Mouse (Mus musculus) liver, adult 2 months (tissue): ENCODE results near the gene Rprd1b. TPM values are rescaled to one million over a fixed set of nuclear protein-coding genes. Genes with fewer than 3 reads are reported as not detected.

Source experiments
- DNase-seq: peaks from one replicate; pipeline ENCODE4 v3.0.0-alpha.2; 2011; ENCODE audit warnings: low read depth, low spot score; ENCODE audit errors: extremely low read depth
- H3K27ac ChIP-seq: fragments of 200-500 bp; replicated peaks from 2 replicates; pipeline ENCODE4 v1.5.1; 2012; ENCODE audit warnings: low read depth, mild to moderate bottlenecking, control low read depth, inconsistent platforms, low read length; ENCODE audit not compliant: insufficient read depth
- H3K27me3 ChIP-seq: fragments of 200-500 bp; 2 replicates; pipeline ENCODE4 v1.6.1; 2012; ENCODE audit warnings: mild to moderate bottlenecking, moderate library complexity, low read length, inconsistent platforms; ENCODE audit not compliant: control insufficient read depth, insufficient read depth
- H3K36me3 ChIP-seq: fragments of 200-500 bp; 2 replicates; pipeline ENCODE4 v1.6.1; 2012; ENCODE audit warnings: low read length, inconsistent platforms; ENCODE audit not compliant: control insufficient read depth, insufficient read depth
- H3K4me1 ChIP-seq: fragments of 200-500 bp; 2 replicates; pipeline ENCODE4 v1.6.1; 2011; ENCODE audit warnings: low read length; ENCODE audit not compliant: control insufficient read depth, insufficient read depth
- H3K4me3 ChIP-seq: fragments of 200-500 bp; 2 replicates; pipeline ENCODE4 v1.5.1; 2011; ENCODE audit warnings: low read depth, mild to moderate bottlenecking, control low read depth, low read length, moderate library complexity; ENCODE audit not compliant: insufficient read depth
- H3K79me2 ChIP-seq: fragments of 200-500 bp; 2 replicates; pipeline ENCODE4 v1.6.1; 2012; ENCODE audit warnings: inconsistent platforms, mild to moderate bottlenecking, low read length, moderate library complexity; ENCODE audit not compliant: control insufficient read depth, insufficient read depth
- H3K9ac ChIP-seq: fragments of 200-500 bp; 2 replicates; pipeline ENCODE4 v1.6.1; 2012; ENCODE audit warnings: low read depth, mild to moderate bottlenecking, control low read depth, inconsistent platforms, low read length
- CTCF ChIP-seq: fragments of 200-500 bp; IDR thresholded peaks from 2 replicates; pipeline ENCODE4 v1.5.1; 2011; ENCODE audit warnings: low read depth, low read length, control low read depth
- POLR2A ChIP-seq: fragments of 200-500 bp; IDR thresholded peaks from 2 replicates; pipeline ENCODE4 v1.6.1; 2011; ENCODE audit warnings: low read length, control low read depth; ENCODE audit not compliant: insufficient read depth; ENCODE audit errors: extremely low read depth
- whole genome bisulfite sequencing: fragments of 180-500 bp; shearing (Covaris S2); methylation state at CpG from one replicate; pipeline ENCODE4 v1.1.7; 2018; 5-methylcytosine and 5-hydroxymethylcytosine counted together
- polyA plus RNA-seq: library from polyadenylated mRNA; depleted of rRNA; stranded (reverse); fragments of >200 nt; gene quantifications from 2 replicates; pipeline ENCODE4 v1.2.3, GENCODE M21; 2012; rRNA removed
- total RNA-seq: library from RNA; depleted of rRNA; stranded (reverse); fragments of >200 nt; gene quantifications from 2 replicates; pipeline ENCODE4 v1.2.3, GENCODE M21; 2014; rRNA removed

Gene Rprd1b
- total and polyA plus RNA-seq, 2 experiments: 6.8 to 14.2 TPM

DNA sequence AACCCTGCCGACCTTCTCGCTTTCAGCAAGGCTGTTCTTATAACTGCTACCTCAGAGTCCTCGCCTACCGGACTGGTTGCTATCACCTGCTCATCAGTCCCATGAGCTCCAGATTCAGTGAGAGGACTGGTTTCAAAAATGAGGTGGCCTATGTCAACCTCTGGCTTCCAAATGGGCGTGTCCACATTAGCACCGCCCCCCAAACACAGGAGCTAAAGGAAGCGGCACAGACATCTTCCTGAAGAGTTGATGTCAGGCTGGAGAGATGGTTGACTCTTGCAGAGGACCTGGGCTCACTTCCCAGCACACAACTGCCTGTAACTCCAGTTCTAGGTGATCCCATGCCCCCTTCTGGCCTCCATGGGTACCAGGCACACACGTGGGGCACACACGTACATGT lies 148.5 kb downstream of the Rprd1b start:
- H3K27ac ChIP-seq: no peak overlapping the region
- peaks cover 18% of the 10 kb centered on the region for H3K4me1 ChIP-seq
- no peak overlapping the region for H3K9ac ChIP-seq
- H3K27me3 ChIP-seq: no peaks in the 10 kb centered on the region
- H3K36me3 ChIP-seq: no peaks in the 10 kb centered on the region
- no peaks in the 10 kb centered on the region for H3K79me2 ChIP-seq
- no peak overlapping the region for H3K4me3 ChIP-seq
- 90% methylated on average over 9 of the region's 9 CpGs for WGBS
- DNase-seq: no peak
- 0 out of 2 replicates have a peak, but pooled peaks have one; percentile 7 for TF ChIP-seq CTCF
- no peak for TF ChIP-seq POLR2A

DNA sequence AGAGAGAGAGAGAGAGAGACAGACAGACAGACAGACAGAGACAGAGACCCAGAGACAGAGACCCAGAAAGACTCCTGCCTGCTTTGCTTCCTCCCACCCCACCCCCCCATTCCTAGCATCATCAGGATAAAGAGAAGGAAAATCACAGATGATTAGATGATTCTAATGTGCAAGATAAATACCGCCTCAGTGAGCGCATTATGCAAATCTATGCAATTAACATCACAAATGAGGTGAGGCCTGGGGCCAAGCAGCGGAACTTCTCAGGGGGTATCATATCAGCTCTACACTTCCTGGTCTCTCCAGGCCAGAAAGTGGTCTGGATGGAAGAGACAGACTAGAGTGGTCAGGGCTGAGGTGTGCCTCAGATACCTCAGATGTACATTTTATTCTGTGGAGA lies 149.3 kb downstream of the Rprd1b start:
- Histone ChIP-seq H3K4me1 (peaks cover 18% of the 10 kb centered on the region), H3K4me3 (no peak overlapping the region), H3K27ac (no peak overlapping the region), H3K27me3 (no peaks in the 10 kb centered on the region), H3K9ac (no peak overlapping the region), H3K36me3 (no peaks in the 10 kb centered on the region), H3K79me2 (no peaks in the 10 kb centered on the region)
- no peak for DNase-seq
- TF ChIP-seq POLR2A (no peak), CTCF (no peak)
- 96% methylated on average over 3 of the region's 3 CpGs for WGBS

- no peaks in the 10 kb centered on the region for H3K27me3 ChIP-seq
- no peaks in the 10 kb centered on the region for H3K79me2 ChIP-seq
- no peak overlapping the region for H3K4me3 ChIP-seq
- no peak overlapping the region for H3K27ac ChIP-seq
- TF ChIP-seq POLR2A (no peak), CTCF (no peak)
- 81% methylated on average over 4 of the region's 4 CpGs for WGBS
- H3K36me3 ChIP-seq: no peaks in the 10 kb centered on the region
- DNase-seq: no peak
- no peak overlapping the region for H3K9ac ChIP-seq
- H3K4me1 ChIP-seq: peaks cover 18% of the 10 kb centered on the region
These were observed 149.8 kb downstream of the Rprd1b start for GRCm38 (mm10) chr2:158178139-158178538.

- Histone ChIP-seq H3K27ac (no peak overlapping the region), H3K27me3 (no peaks in the 10 kb centered on the region), H3K79me2 (no peaks in the 10 kb centered on the region), H3K4me1 (peaks cover 18% of the 10 kb centered on the region), H3K4me3 (peak overlapping the region; percentile 8; the same call in 1 of the 2 replicates), H3K36me3 (no peaks in the 10 kb centered on the region), H3K9ac (peak overlapping the region; percentile 12)
- TF ChIP-seq CTCF (no peak), POLR2A (no peak)
- WGBS: 13% methylated on average over 18 of the region's 19 CpGs
- DNase-seq: peak; percentile 35
These were observed 150.5 kb downstream of the Rprd1b start for GRCm38 (mm10) chr2:158178696-158179369.

GRCm38 (mm10) chr2:158179370-158180111 lies 151.2 kb downstream of the Rprd1b start:
- Histone ChIP-seq H3K79me2 (no peaks in the 10 kb centered on the region), H3K4me1 (peaks cover 18% of the 10 kb centered on the region), H3K4me3 (no peak overlapping the region), H3K36me3 (no peaks in the 10 kb centered on the region), H3K27ac (no peak overlapping the region), H3K27me3 (no peaks in the 10 kb centered on the region), H3K9ac (peak overlapping the region; percentile 12; the same call in 1 of the 2 replicates)
- DNase-seq: no peak
- no peak for TF ChIP-seq POLR2A
- no peak for TF ChIP-seq CTCF
- WGBS: 45% methylated on average over 18 of the region's 18 CpGs

DNA sequence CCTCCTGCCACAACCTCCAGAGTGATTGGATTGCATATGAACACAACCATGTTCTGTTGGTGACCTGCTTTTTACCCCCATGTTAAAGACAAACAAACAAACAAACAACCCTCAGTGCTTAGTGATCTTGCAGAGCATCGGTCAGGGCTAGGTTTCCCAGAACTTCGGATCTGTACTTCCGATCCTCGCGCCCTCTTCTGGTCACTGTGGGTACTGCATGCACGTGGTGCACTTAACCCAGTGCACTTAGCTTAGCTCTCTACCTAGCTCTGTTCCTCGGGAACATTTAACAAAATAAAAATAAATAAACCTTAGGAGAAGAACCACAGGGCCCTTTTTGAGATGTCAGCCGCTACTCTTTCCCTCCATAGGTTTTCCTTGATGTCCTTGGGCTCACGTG lies 152.5 kb downstream of the Rprd1b start:
- Histone ChIP-seq H3K27ac (no peak overlapping the region), H3K4me1 (peaks cover 7% of the 10 kb centered on the region), H3K4me3 (no peak overlapping the region), H3K36me3 (no peaks in the 10 kb centered on the region), H3K79me2 (no peaks in the 10 kb centered on the region), H3K9ac (no peak overlapping the region), H3K27me3 (no peaks in the 10 kb centered on the region)
- WGBS: 55% methylated on average over 9 of the region's 9 CpGs
- peak; percentile 35 for DNase-seq
- TF ChIP-seq POLR2A (no peak), CTCF (peak; percentile 86)

Other genes starting within 250 kb of the Rprd1b start
- not detected in 2 replicates for gene Vstm2l, start 113.8 kb upstream of the Rprd1b start, total RNA-seq
- gene Vstm2l, start 113.8 kb upstream of the Rprd1b start, polyA plus RNA-seq: not detected in 2 replicates
- gene Tti1, start 64 bp upstream of the Rprd1b start, total RNA-seq: 8.2 and 8.9 TPM in 2 replicates
- 7.6 and 9.0 TPM in 2 replicates for gene Tti1, start 64 bp upstream of the Rprd1b start, polyA plus RNA-seq
- 68.3 and 101 TPM in 2 replicates for gene Tgm2, start 117.9 kb downstream of the Rprd1b start, total RNA-seq
- gene Tgm2, start 117.9 kb downstream of the Rprd1b start, polyA plus RNA-seq: 91.7 and 93.5 TPM in 2 replicates
- gene D630003M21Rik, start 200.7 kb downstream of the Rprd1b start, total RNA-seq: 0.40 and 0.46 TPM in 2 replicates
- gene D630003M21Rik, start 200.7 kb downstream of the Rprd1b start, polyA plus RNA-seq: 0.52 and 0.69 TPM in 2 replicates
- not detected in 2 replicates for gene Bpi, start 229.6 kb downstream of the Rprd1b start, total RNA-seq
- not detected in 2 replicates for gene Bpi, start 229.6 kb downstream of the Rprd1b start, polyA plus RNA-seq